Mouse (Mus musculus) small intestine, adult 2 months (tissue): Measurements from ENCODE around the gene Zfp639.

ENCODE experiments used
- CTCF ChIP-seq: fragments of 200-500 bp; IDR thresholded peaks from 2 replicates; pipeline ENCODE4 v1.5.1; 2012; ENCODE audit warnings: low read depth, mild to moderate bottlenecking, control low read depth, inconsistent platforms, low read length, moderate library complexity, mixed read lengths; ENCODE audit not compliant: insufficient replicate concordance, insufficient read length; ENCODE audit errors: extremely low read depth
- POLR2A ChIP-seq: fragments of 200-500 bp; IDR thresholded peaks from 2 replicates; pipeline ENCODE4 v1.6.1; 2012; ENCODE audit warnings: low read depth, mild to moderate bottlenecking, control low read depth, inconsistent platforms, low read length, moderate library complexity

DNA sequence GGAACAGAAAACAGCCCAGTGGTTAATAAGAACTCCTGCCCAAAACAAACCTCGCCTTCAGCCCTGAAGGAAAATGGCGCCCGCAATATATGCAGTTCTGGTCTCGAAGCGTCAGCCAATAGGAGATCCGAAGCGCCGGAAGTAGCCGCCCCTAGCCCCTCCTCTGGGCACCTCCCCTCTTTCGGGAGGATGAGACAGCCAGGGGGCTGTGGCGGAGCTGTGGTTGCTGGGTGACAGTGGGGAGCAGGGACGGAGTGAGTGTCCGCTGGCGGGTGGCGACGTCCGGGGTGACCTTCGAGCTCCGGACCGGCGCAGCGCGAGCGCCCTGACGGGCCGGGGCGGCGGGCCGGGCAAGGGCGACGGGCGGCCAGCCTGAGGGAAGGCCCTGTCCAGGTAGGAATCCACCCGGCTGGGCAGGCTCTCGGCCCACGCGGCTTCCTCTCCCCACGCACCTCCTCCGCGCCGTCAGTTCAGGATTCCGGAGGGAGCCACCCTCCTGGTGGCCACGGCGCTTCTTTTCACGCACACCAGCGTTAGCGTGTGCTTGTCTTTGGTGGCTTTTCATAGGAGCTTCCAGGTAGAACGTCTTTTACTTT is 19.3 kb downstream of the Zfp639 start, which contains the start of gene Mfn1:
- TF ChIP-seq CTCF (no peak), POLR2A (peak; percentile 61)
